In the genomic region with DNA sequence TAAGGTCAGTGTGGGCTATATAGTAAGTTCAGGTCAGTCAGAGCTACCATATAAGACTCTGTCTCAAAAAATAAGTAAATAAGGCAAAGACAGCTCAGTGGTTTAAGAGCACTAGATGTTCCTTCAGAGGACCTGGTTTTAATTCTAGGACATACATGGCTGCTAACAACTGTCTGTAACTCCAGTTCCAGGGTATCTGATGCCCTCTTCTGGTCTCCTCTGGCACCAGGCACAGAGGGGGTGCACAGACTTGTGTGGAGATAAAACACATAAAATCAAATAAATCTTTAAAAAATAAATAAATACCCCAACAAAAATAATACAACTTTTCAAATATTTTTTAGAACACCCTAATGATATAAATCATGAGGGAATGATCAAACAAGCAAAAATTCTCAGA, we compare ENCODE assay signal across 18 mouse cellular contexts. TPM values are rescaled to one million over a fixed set of nuclear protein-coding genes. Genes with fewer than 3 reads are reported as not detected.
A peak's percentile ranks its signal among the peaks of the same experiment; 100 is the strongest.
DNase-seq lines count a peak whose midpoint lies in the region; ATAC-seq and TF ChIP-seq lines count a peak whose summit lies in the region.
"Had no signal": no experiment of that assay in that cellular context is flagged by ENCODE, and none has a peak within 500 bp of the region (broad histone marks: within the 10 kb centered on the region; RNA-seq: fewer than 3 reads in every experiment).

No protein-coding gene starts in this region.

- H3K27me3 ChIP-seq in heart, postnatal 0 days (ENCODE audit: control insufficient read depth, insufficient read depth, low read length), result no peaks in the 10 kb centered on the region
- no peaks in the 10 kb centered on the region for H3K27me3 ChIP-seq in CH12.LX (replicated peaks)
- no peaks in the 10 kb centered on the region for H3K27me3 ChIP-seq in liver, embryonic 14.5 days (ENCODE audit: control insufficient read depth, insufficient read depth, low read length)
- H3K27me3 ChIP-seq in midbrain, embryonic 10.5 days (ENCODE audit: low read depth, poor library complexity, severe bottlenecking), result peaks cover 10% of the 10 kb centered on the region
- H3K27me3 ChIP-seq: forebrain, embryonic 15.5 days; Patski had no signal

- TF ChIP-seq EP300 in heart, postnatal 0 days (IDR thresholded peaks at IDR 0.05; ENCODE audit: low read depth), result no peak
- TF ChIP-seq EP300 in CH12.LX (IDR thresholded peaks at IDR 0.05; ENCODE audit: low read length), result no peak
- no peak for TF ChIP-seq EP300 in liver, embryonic 14.5 days (IDR thresholded peaks at IDR 0.05; ENCODE audit: low read depth)

- peak overlapping the region; percentile 91; the same call in 1 of the 2 replicates for H3K4me2 ChIP-seq in heart, postnatal 0 days (ENCODE audit: low read depth, low read length)
- no peak overlapping the region for H3K4me2 ChIP-seq in CH12.LX (ENCODE audit: insufficient read depth, low read depth, poor library complexity, severe bottlenecking)
- peak overlapping the region; percentile 78; the same call in 1 of the 2 replicates for H3K4me2 ChIP-seq in liver, embryonic 14.5 days (ENCODE audit: low read depth)

- peaks cover 57% of the 10 kb centered on the region for H3K79me2 ChIP-seq in CH12.LX (replicated peaks; ENCODE audit: control insufficient read depth, extremely low read depth, insufficient read depth, poor library complexity, severe bottlenecking)

- peaks cover 19% of the 10 kb centered on the region for H3K4me1 ChIP-seq in heart, postnatal 0 days (ENCODE audit: control insufficient read depth, insufficient read depth)
- H3K4me1 ChIP-seq in CH12.LX (ENCODE audit: control insufficient read depth in 1 of 2, insufficient read depth in 2 of 2), result peaks cover 9 to 54% of the 10 kb centered on the region in 2 experiments
- peaks cover 29 to 46% of the 10 kb centered on the region in 2 experiments for H3K4me1 ChIP-seq in liver, embryonic 14.5 days (replicated peaks; ENCODE audit: control insufficient read depth in 2 of 2, insufficient read depth in 2 of 2, low read length in 1 of 2)
- peaks cover 14% of the 10 kb centered on the region for H3K4me1 ChIP-seq in midbrain, embryonic 10.5 days

- in situ Hi-C loops in CH12.LX (cut with MboI; ENCODE audit: low pct_ligation_motif_present, low pct_unique_long_range_greater_than_20kb, low sequenced_read_pairs), result no loop called here

- H3K4me3 ChIP-seq in heart, postnatal 0 days (ENCODE audit: low read depth, low read length), result no peak overlapping the region
- peak overlapping the region in 2 of 3 experiments; percentile 86 to 93 for H3K4me3 ChIP-seq in CH12.LX (replicated peaks in 1 of 3; ENCODE audit: low read depth in 2 of 3, low read length in 2 of 3, poor library complexity in 1 of 3)
- H3K4me3 ChIP-seq in liver, embryonic 14.5 days (ENCODE audit: insufficient read depth in 1 of 2, low read depth in 2 of 2, low read length in 2 of 2), result no peak overlapping the region; a peak in 1 of 4 replicates
- no peak overlapping the region for H3K4me3 ChIP-seq in midbrain, embryonic 10.5 days

- no peak for ATAC-seq in heart, postnatal 0 days (ENCODE audit: insufficient read depth, low read depth)
- ATAC-seq in liver, embryonic 14.5 days (ENCODE audit: insufficient read depth), result no peak
- ATAC-seq: forebrain, embryonic 15.5 days; hindbrain, embryonic 16.5 days; Patski had no signal

- peak; percentile 48 for TF ChIP-seq RAD21 in CH12.LX (IDR thresholded peaks at IDR 0.05; ENCODE audit: low read depth, low read length)

- H3K27ac ChIP-seq in heart, postnatal 0 days (ENCODE audit: low read depth), result 0 out of 2 replicates have a peak overlapping the region, but pooled peaks have one; percentile 97
- no peak overlapping the region for H3K27ac ChIP-seq in CH12.LX (ENCODE audit: insufficient read depth, low read depth)
- H3K27ac ChIP-seq in liver, embryonic 14.5 days, result no peak overlapping the region
- H3K27ac ChIP-seq in midbrain, embryonic 10.5 days (replicated peaks), result no peak overlapping the region
- H3K27ac ChIP-seq: forebrain, embryonic 15.5 days; neural tube, embryonic 13.5 days had no signal

- no peak for TF ChIP-seq POLR2A in CH12.LX (IDR thresholded peaks at IDR 0.05; ENCODE audit: low read depth, low read length)

- TF ChIP-seq CTCF in heart, postnatal 0 days (IDR thresholded peaks at IDR 0.05; ENCODE audit: low read depth), result peak; percentile 18; the same call in 1 of the 2 replicates
- TF ChIP-seq CTCF in CH12.LX (conservative IDR thresholded peaks at IDR 0.05 in 1 of 2, IDR thresholded peaks at IDR 0.05 in 1 of 2; ENCODE audit: low read depth in 2 of 2, low read length in 2 of 2), result peak in 1 of 2 experiments; percentile 56; a peak in 2 of 4 replicates
- TF ChIP-seq CTCF in liver, embryonic 14.5 days (IDR thresholded peaks at IDR 0.05; ENCODE audit: low read depth), result peak; percentile 53

- no peak for DNase-seq in heart, postnatal 0 days (ENCODE audit: low spot score)
- DNase-seq in heart, postnatal 14 days, result no peak
- DNase-seq in CH12.LX (ENCODE audit: extremely low read depth), result no peak
- DNase-seq in T-cell, adult 2 months (ENCODE audit: low spot score), result peak; percentile 13
- DNase-seq in liver, embryonic 14.5 days (ENCODE audit: low read depth in 3 of 3, low spot score in 3 of 3), result no peak
- DNase-seq in urinary bladder, postnatal 36 days (ENCODE audit: low spot score in 2 of 2), result no peak
- DNase-seq in midbrain, embryonic 10.5 days (ENCODE audit: low spot score), result no peak
- DNase-seq: cerebellum, postnatal 14 days; kidney, adult 9 months; kidney, postnatal 4 days; left cerebral cortex, postnatal 4 days; lung, adult 18-20 months; lung, postnatal 36 days; thymus, postnatal 25 days had no signal

- intact Hi-C loops in heart, postnatal 14 days (cut with DNase I), result loop anchor here (5.0 kb wide), 1 partner anchor 117 kb away; a partner anchor contains a TSS

- H3K9ac ChIP-seq in heart, postnatal 0 days (replicated peaks; ENCODE audit: low read depth, low read length), result no peak overlapping the region
- H3K9ac ChIP-seq in CH12.LX (ENCODE audit: insufficient read depth, low read depth), result no peak overlapping the region
- H3K9ac ChIP-seq in liver, embryonic 14.5 days (replicated peaks), result no peak overlapping the region
- H3K9ac ChIP-seq: neural tube, embryonic 13.5 days had no signal

- no peaks in the 10 kb centered on the region for H3K9me3 ChIP-seq in heart, postnatal 0 days (replicated peaks; ENCODE audit: control insufficient read depth, low read length)
- no peaks in the 10 kb centered on the region for H3K9me3 ChIP-seq in CH12.LX (replicated peaks; ENCODE audit: low read length)
- no peaks in the 10 kb centered on the region for H3K9me3 ChIP-seq in liver, embryonic 14.5 days (ENCODE audit: control insufficient read depth, low read length)
- no peaks in the 10 kb centered on the region for H3K9me3 ChIP-seq in midbrain, embryonic 10.5 days (replicated peaks)
- H3K9me3 ChIP-seq: forebrain, embryonic 15.5 days; neural tube, embryonic 13.5 days had no signal

- dilution Hi-C loops in CH12.LX (cut with MboI; ENCODE audit: extremely low pct_ligation_motif_present, extremely low pct_unique_long_range_greater_than_20kb, low sequenced_read_pairs), result no loop called here

- H3K36me3 ChIP-seq in heart, postnatal 0 days (replicated peaks; ENCODE audit: control insufficient read depth, insufficient read depth, low read length), result no peaks in the 10 kb centered on the region
- peaks cover 0 to 10% of the 10 kb centered on the region in 2 experiments for H3K36me3 ChIP-seq in CH12.LX (replicated peaks in 1 of 2; ENCODE audit: control insufficient read depth in 1 of 2, insufficient read depth in 1 of 2, low read length in 1 of 2)
- no peaks in the 10 kb centered on the region for H3K36me3 ChIP-seq in liver, embryonic 14.5 days (replicated peaks; ENCODE audit: control insufficient read depth, insufficient read depth, low read depth)
- H3K36me3 ChIP-seq in midbrain, embryonic 10.5 days, result no peaks in the 10 kb centered on the region
- H3K36me3 ChIP-seq: forebrain, embryonic 15.5 days; neural tube, embryonic 13.5 days had no signal

TF ChIP-seq in CH12.LX, 34 proteins besides CTCF, POLR2A, EP300 and RAD21:
- TF ChIP-seq E2F4 (IDR thresholded peaks at IDR 0.05; ENCODE audit: insufficient replicate concordance, low read depth, low read length) (no peak), SMC3 (IDR thresholded peaks at IDR 0.05; ENCODE audit: low read depth, low read length) (peak; percentile 49), BHLHE40 (IDR thresholded peaks at IDR 0.05; ENCODE audit: low read depth, low read length) (no peak), JUND (conservative IDR thresholded peaks at IDR 0.05; ENCODE audit: low read depth, low read length) (no peak), MYC (IDR thresholded peaks at IDR 0.05; ENCODE audit: low read depth, low read length) (no peak), PAX5 (IDR thresholded peaks at IDR 0.05; ENCODE audit: low read length) (no peak), MXI1 (IDR thresholded peaks at IDR 0.05; ENCODE audit: low read depth, low read length) (no peak), SIN3A (IDR thresholded peaks at IDR 0.05; ENCODE audit: low read length) (peak; percentile 25; the same call in 1 of the 2 replicates), MAFK (IDR thresholded peaks at IDR 0.05; ENCODE audit: insufficient replicate concordance, low read length) (no peak), MAZ (IDR thresholded peaks at IDR 0.05; ENCODE audit: low read depth, low read length) (no peak), TCF12 (IDR thresholded peaks at IDR 0.05; ENCODE audit: low read depth, low read length) (no peak), NRF1 (IDR thresholded peaks at IDR 0.05; ENCODE audit: low read depth, low read length) (no peak), ZC3H11A (IDR thresholded peaks at IDR 0.05; ENCODE audit: low read depth, low read length) (no peak)

RNA-seq across cellular contexts. Expression of a gene that starts 2.4 kb away (rescaled TPM):
- 71.4 and 89.9 TPM in 2 replicates for total RNA-seq in heart, postnatal 0 days (2014; rRNA removed; ENCODE audit: low replicate concordance)
- 115 and 123 TPM in 2 replicates for polyA plus RNA-seq in heart, postnatal 0 days (2015; fragmentation: Nextera tagmentation; extraction: Ambion mirVana)
- 10 to 100 TPM; 71.1 to 83.6 TPM for total RNA-seq in heart, postnatal 14 days (2021)
- total RNA-seq in CH12.LX (2012; rRNA removed), result 81.9 and 84.0 TPM in 2 replicates
- 109 and 124 TPM in 2 replicates for total RNA-seq in CH12.LX (2014; rRNA removed)
- 85.6 and 97.0 TPM in 2 replicates for polyA plus RNA-seq in CH12.LX (2012; ENCODE audit: insufficient read length, low read depth)
- 10.6 and 18.7 TPM in 2 replicates for polyA plus RNA-seq in liver, embryonic 14.5 days (2012; rRNA removed)
- polyA plus RNA-seq in liver, embryonic 14.5 days (2014; fragmentation: Nextera tagmentation; extraction: Ambion mirVana), result 27.5 and 31.3 TPM in 2 replicates
- 6.8 and 9.5 TPM in 2 replicates for polyA plus RNA-seq in midbrain, embryonic 10.5 days (2016; fragmentation: Nextera tagmentation; extraction: Ambion mirVana)

Comparison
In these comparisons a context has a peak if more than half of its experiments do, and no peak if none do; other contexts are left out.
1. H3K4me3 ChIP-seq: peak in CH12.LX (2 of 3); none in heart, postnatal 0 days (single experiment), liver, embryonic 14.5 days (0 of 2) and midbrain, embryonic 10.5 days (single experiment).